Mouse (Mus musculus) gonadal fat pad, adult 2 months (tissue): ENCODE data around the gene Lama5. TPM values are rescaled to one million over a fixed set of nuclear protein-coding genes. Genes with fewer than 3 reads are reported as not detected.
A peak's percentile ranks its signal among the peaks of the same experiment; 100 is the strongest.
"Not testable (repeated sequence)": the region's sequence is repeated elsewhere in the genome, so short reads cannot be mapped to it uniquely, and the experiment has no call there.

Source experiments
- DNase-seq: peaks from one replicate; pipeline ENCODE4 v3.0.0-alpha.2; 2012; ENCODE audit warnings: low read depth
- polyA plus RNA-seq: library from polyadenylated mRNA; depleted of rRNA; stranded (reverse); fragments of >200 nt; gene quantifications from 2 replicates; pipeline ENCODE4 v1.2.3, GENCODE M21; 2012; rRNA removed

Gene Lama5
- polyA plus RNA-seq: 43.9 and 61.8 TPM in 2 replicates

- DNase-seq: no peak
Observed at GRCm38 (mm10) chr2:180225762-180226378, at the start of gene Lama5. Gene Lama5 (minus strand): TSS chr2:180225859.

GRCm38 (mm10) chr2:180274523-180274922, 48.9 kb upstream of the Lama5 start:
- DNase-seq: no peak

- peak; percentile 74 for DNase-seq
Observed at GRCm38 (mm10) chr2:180273394-180274244, 48.0 kb upstream of the Lama5 start, which contains the start of gene Cables2. Gene Cables2 (minus strand): TSS chr2:180273496.

GRCm38 (mm10) chr2:180272884-180273321, 47.2 kb upstream of the Lama5 start:
- no peak for DNase-seq

GRCm38 (mm10) chr2:180271804-180272395, 46.2 kb upstream of the Lama5 start:
- DNase-seq: no peak

GRCm38 (mm10) chr2:180270537-180271255, 45.0 kb upstream of the Lama5 start:
- DNase-seq: no peak

GRCm38 (mm10) chr2:180269329-180269728, 43.7 kb upstream of the Lama5 start:
- DNase-seq: no peak

GRCm38 (mm10) chr2:180267955-180268354, 42.3 kb upstream of the Lama5 start:
- no peak for DNase-seq

- no peak for DNase-seq
Observed at GRCm38 (mm10) chr2:180262891-180263290, 37.2 kb upstream of the Lama5 start.

- DNase-seq: no peak
Observed at GRCm38 (mm10) chr2:180262441-180262840, 36.8 kb upstream of the Lama5 start.

- DNase-seq: no peak
Observed at GRCm38 (mm10) chr2:180261901-180262300, 36.2 kb upstream of the Lama5 start.

- DNase-seq: no peak
Observed at GRCm38 (mm10) chr2:180260610-180261480, 35.2 kb upstream of the Lama5 start.

- not testable (repeated sequence) for DNase-seq
Observed at GRCm38 (mm10) chr2:180259826-180260609, 34.4 kb upstream of the Lama5 start.

GRCm38 (mm10) chr2:180258951-180259484, 33.4 kb upstream of the Lama5 start:
- not testable (repeated sequence) for DNase-seq

GRCm38 (mm10) chr2:180257963-180258865, 32.6 kb upstream of the Lama5 start:
- DNase-seq: no peak

- DNase-seq: peak; percentile 95
Observed at GRCm38 (mm10) chr2:180257001-180257521, 31.4 kb upstream of the Lama5 start, which contains the start of gene Rps21. Gene Rps21 (plus strand): TSS chr2:180257377.

- no peak for DNase-seq
Observed at GRCm38 (mm10) chr2:180256296-180257000, 30.8 kb upstream of the Lama5 start.

GRCm38 (mm10) chr2:180255701-180256100, 30.0 kb upstream of the Lama5 start:
- no peak for DNase-seq
